Mouse (Mus musculus) stomach, postnatal 0 days (tissue): ENCODE results near the gene Tubg1. TPM values are rescaled to one million over a fixed set of nuclear protein-coding genes. Genes with fewer than 3 reads are reported as not detected.
"Not testable (repeated sequence)": the region's sequence is repeated elsewhere in the genome, so short reads cannot be mapped to it uniquely, and the experiment has no call there.

Source experiments
- ATAC-seq: fragments of 200-750 bp; cut with Nextera tagmentation; 2 replicates; pipeline ENCODE4 v1.8.0; 2017; ENCODE audit not compliant: low FRiP score, low TSS enrichment
- DNase-seq: peaks from one replicate; pipeline ENCODE4 v3.0.0-alpha.2; 2016; ENCODE audit warnings: low spot score
- H3K27ac ChIP-seq: fragments of 300-500 bp; sonication (generic); replicated peaks from 2 replicates; pipeline ENCODE4 v1.5.1; 2014; ENCODE audit warnings: mild to moderate bottlenecking, control low read depth
- H3K27me3 ChIP-seq: fragments of 300-500 bp; sonication (generic); 2 replicates; pipeline ENCODE4 v1.6.1; 2014; ENCODE audit warnings: low read length; ENCODE audit not compliant: control insufficient read depth, insufficient read depth
- H3K36me3 ChIP-seq: fragments of 300-500 bp; sonication (generic); 2 replicates; pipeline ENCODE4 v1.6.1; 2014; ENCODE audit warnings: low read length, mixed read lengths; ENCODE audit not compliant: control insufficient read depth, insufficient read depth
- H3K4me1 ChIP-seq: fragments of 300-500 bp; sonication (generic); replicated peaks from 2 replicates; pipeline ENCODE4 v1.6.1; 2014; ENCODE audit warnings: antibody characterized with exemption; ENCODE audit not compliant: control insufficient read depth, insufficient read depth
- H3K4me2 ChIP-seq: fragments of 300-500 bp; sonication (generic); replicated peaks from 2 replicates; pipeline ENCODE4 v1.6.1; 2014; ENCODE audit warnings: low read depth, mild to moderate bottlenecking, control low read depth, moderate library complexity
- H3K4me3 ChIP-seq: fragments of 300-500 bp; sonication (generic); 2 replicates; pipeline ENCODE4 v1.5.1; 2014; ENCODE audit warnings: low read depth, low read length, control low read depth
- H3K9ac ChIP-seq: fragments of 300-500 bp; sonication (generic); 2 replicates; pipeline ENCODE4 v1.6.1; 2014; ENCODE audit warnings: mild to moderate bottlenecking, low read length, control low read depth, mixed read lengths
- H3K9me3 ChIP-seq: fragments of 300-500 bp; sonication (generic); 2 replicates; pipeline ENCODE4 v1.6.1; 2016; ENCODE audit warnings: low read length; ENCODE audit not compliant: control insufficient read depth
- CTCF ChIP-seq: IDR thresholded peaks from 2 replicates; pipeline ENCODE4 v1.5.1; 2016; ENCODE audit warnings: antibody characterized with exemption, low read depth, mild to moderate bottlenecking, moderate library complexity
- EP300 ChIP-seq: optimal IDR thresholded peaks from 2 replicates; pipeline ENCODE3; 2016; ENCODE audit warnings: antibody characterized with exemption
- WGBS: fragments of 180-500 bp; shearing (Covaris S2); extraction: QIAGEN DNeasy Blood & Tissue Kit; methylation state at CpG from one replicate; pipeline ENCODE4 v1.1.7; 2014; 5-methylcytosine and 5-hydroxymethylcytosine counted together
- polyA plus RNA-seq: library from polyadenylated mRNA; unstranded; fragments of >200 nt; fragmentation: Nextera tagmentation; extraction: Ambion mirVana; gene quantifications from 2 replicates; pipeline ENCODE4 v1.2.1, GENCODE M21; 2015

Gene Tubg1
- polyA plus RNA-seq, 1 experiment from 2014 or later, result 29.8 TPM

DNA sequence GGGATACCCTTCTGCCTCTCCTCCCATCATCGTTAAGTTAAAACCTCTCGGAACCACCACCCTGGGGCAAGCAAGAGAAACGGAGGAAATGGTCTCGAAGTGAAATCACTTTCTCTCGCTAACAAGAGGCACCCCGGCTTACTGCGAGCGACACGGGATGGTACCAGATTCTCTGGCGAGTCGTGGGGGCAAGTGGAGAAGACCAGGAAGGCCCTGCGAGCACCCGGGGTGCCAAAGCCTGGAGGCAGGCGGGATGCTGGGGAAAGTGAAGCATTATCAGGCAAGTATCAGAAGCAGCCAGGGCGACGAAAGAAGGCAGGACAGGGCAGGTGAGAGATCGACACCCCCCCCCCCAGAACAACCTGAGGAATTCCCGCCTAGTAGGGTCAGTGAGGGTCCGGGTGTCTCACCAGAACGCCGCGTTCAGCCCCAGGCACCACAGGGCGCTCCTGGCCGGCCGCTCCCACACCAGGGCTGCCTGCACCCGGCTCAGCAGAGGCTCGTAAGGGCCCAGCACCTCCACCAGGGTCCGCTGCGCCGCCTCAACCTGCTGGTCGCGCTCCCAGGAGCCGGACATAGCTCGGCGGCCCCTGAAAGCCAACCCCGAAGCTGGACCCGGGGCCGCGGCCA, 492 bp upstream of the Tubg1 start:
- 0% methylated on average over 34 of the region's 39 CpGs for WGBS
- H3K36me3 ChIP-seq, result 0 out of 2 replicates have a peak, but pooled peaks cover 2% of the 10 kb centered on the region

GRCm38 (mm10) chr11:101120545-101121188, 929 bp downstream of the Tubg1 start:
- DNase-seq (no peak), ATAC-seq (no peak)
- peak overlapping the region; percentile 68 for H3K9ac ChIP-seq
- TF ChIP-seq CTCF (no peak), EP300 (no peak)
- H3K4me2 ChIP-seq, result peak overlapping the region; percentile 85
- H3K36me3 ChIP-seq, result 0 out of 2 replicates have a peak, but pooled peaks cover 2% of the 10 kb centered on the region
- H3K27me3 ChIP-seq, result no peaks in the 10 kb centered on the region
- peak overlapping the region; percentile 86 for H3K27ac ChIP-seq
- peaks cover 13% of the 10 kb centered on the region for H3K4me1 ChIP-seq
- no peaks in the 10 kb centered on the region for H3K9me3 ChIP-seq
- peak overlapping the region; percentile 55 for H3K4me3 ChIP-seq
- 18% methylated on average over 19 of the region's 19 CpGs for WGBS

More for the DNA sequence above, 492 bp upstream of the Tubg1 start:
- no peak for DNase-seq
- H3K27ac ChIP-seq, result peak overlapping the region; percentile 92
- TF ChIP-seq EP300, result no peak
- peak; percentile 63 for TF ChIP-seq CTCF
- peak overlapping the region; percentile 88 for H3K4me3 ChIP-seq
- peak overlapping the region; percentile 86 for H3K4me2 ChIP-seq
- no peaks in the 10 kb centered on the region for H3K27me3 ChIP-seq
- no peaks in the 10 kb centered on the region for H3K9me3 ChIP-seq
- ATAC-seq, result peak; percentile 79
- H3K9ac ChIP-seq, result peak overlapping the region; percentile 94
- peaks cover 13% of the 10 kb centered on the region for H3K4me1 ChIP-seq

DNA sequence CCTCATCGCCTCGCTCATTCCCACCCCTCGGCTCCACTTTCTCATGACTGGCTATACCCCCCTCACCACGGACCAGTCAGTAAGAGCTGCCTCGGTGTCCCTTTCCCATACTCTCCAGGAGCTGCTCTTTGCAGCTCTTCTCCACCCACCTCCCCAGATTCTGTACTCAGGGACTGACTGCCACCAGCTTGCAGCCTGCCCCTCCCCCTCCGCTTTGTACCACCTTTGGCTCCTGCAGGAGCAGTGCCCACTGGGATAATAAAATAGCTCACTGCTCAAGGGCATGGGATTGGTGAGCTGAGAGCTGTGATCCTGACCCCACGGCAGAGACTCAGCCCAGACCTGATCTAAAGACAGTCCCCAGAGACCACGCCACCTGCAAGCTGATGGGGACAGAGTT, 4.8 kb downstream of the Tubg1 start:
- H3K9me3 ChIP-seq, H3K36me3 ChIP-seq, H3K27ac ChIP-seq, H3K4me3 ChIP-seq, H3K4me1 ChIP-seq, H3K9ac ChIP-seq, DNase-seq, ATAC-seq, H3K27me3 ChIP-seq, H3K4me2 ChIP-seq: not testable (repeated sequence)
- WGBS, result 90% methylated on average over 7 of the region's 8 CpGs

GRCm38 (mm10) chr11:101125008-101125407, 5.3 kb downstream of the Tubg1 start:
- not testable (repeated sequence) for H3K4me3 ChIP-seq, H3K4me2 ChIP-seq, DNase-seq, H3K27me3 ChIP-seq, H3K4me1 ChIP-seq, H3K9ac ChIP-seq, H3K36me3 ChIP-seq, H3K9me3 ChIP-seq, H3K27ac ChIP-seq, ATAC-seq
- WGBS, result 97% methylated on average over 7 of the region's 9 CpGs

GRCm38 (mm10) chr11:101127075-101127474, 7.3 kb downstream of the Tubg1 start:
- DNase-seq (no peak), ATAC-seq (no peak)
- TF ChIP-seq EP300 (no peak), CTCF (peak; percentile 53)
- H3K27me3 ChIP-seq, result no peaks in the 10 kb centered on the region
- WGBS, result 77% methylated on average over 1 of the region's 1 CpGs
- no peak overlapping the region for H3K27ac ChIP-seq
- H3K4me1 ChIP-seq, result peaks cover 3% of the 10 kb centered on the region; the same call in 1 of the 2 replicates
- no peak overlapping the region for H3K4me3 ChIP-seq
- H3K9me3 ChIP-seq, result no peaks in the 10 kb centered on the region
- peaks cover 9% of the 10 kb centered on the region for H3K36me3 ChIP-seq
- no peak overlapping the region for H3K4me2 ChIP-seq
- H3K9ac ChIP-seq, result no peak overlapping the region

DNA sequence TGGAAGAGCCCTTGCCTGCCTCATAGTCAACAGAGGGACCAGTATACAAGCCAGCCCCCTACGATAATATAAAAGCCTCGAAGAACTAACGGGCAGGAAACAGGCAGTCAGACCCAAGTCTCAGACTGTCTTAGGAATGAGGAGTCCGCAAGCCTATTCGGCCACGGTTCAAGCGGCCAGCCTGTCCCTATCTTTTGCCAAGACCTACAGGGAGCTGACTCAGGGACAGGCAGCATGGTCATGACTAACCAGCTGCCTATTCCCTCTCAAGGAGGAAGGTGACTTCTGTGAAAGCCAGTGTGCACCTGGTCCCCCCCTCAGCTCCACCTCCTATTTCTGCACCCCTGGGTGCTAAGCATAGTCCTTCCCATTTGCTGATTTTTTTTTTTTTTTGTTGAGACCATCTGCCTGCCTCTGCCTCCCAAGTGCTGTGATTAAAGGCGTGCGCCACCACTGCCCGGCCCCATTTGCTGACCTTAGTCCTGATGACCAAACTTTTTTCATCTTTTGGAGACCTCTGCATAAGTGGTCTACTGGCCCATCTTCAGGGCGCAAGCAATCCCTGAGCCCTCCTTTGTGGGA, 9.3 kb downstream of the Tubg1 start:
- no peak for DNase-seq
- ATAC-seq, result peak; percentile 20; the same call in 1 of the 2 replicates
- peaks cover 3% of the 10 kb centered on the region; the same call in 1 of the 2 replicates for H3K4me1 ChIP-seq
- H3K9ac ChIP-seq, result no peak overlapping the region
- no peak overlapping the region for H3K4me2 ChIP-seq
- H3K36me3 ChIP-seq, result peaks cover 7% of the 10 kb centered on the region
- H3K4me3 ChIP-seq, result no peak overlapping the region
- TF ChIP-seq EP300 (no peak), CTCF (no peak)
- no peaks in the 10 kb centered on the region for H3K9me3 ChIP-seq
- WGBS, result 80% methylated on average over 11 of the region's 11 CpGs
- H3K27me3 ChIP-seq, result no peaks in the 10 kb centered on the region
- no peak overlapping the region for H3K27ac ChIP-seq
